Mouse (Mus musculus): Measurements from ENCODE around the gene Lrrk1. TPM values are rescaled to one million over a fixed set of nuclear protein-coding genes. Genes with fewer than 3 reads are reported as not detected.

Gene Lrrk1
- polyA plus RNA-seq, 1 experiment from 2014 or later: 7.1 TPM

DNA sequence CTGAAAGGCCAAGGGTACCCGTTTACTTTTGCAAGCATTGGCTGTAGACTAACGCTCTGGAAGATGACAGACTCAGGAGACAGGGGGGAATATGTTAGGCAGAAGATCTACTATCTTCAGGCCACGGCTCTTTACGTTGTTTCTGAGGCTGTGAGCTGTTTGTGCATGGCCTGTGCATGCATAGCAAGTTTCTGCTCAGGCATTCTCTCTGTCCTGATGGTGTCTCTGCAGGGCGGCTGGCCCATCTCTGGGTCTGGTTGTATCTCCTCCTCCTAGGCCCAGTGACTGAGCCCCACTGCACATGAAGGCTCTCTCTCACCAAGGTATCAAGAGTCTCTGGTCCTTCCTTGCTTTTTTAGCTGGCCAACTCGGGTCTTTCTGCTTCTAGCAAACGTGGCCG lies 127.9 kb downstream of the Lrrk1 start:
- no peak overlapping the region for H3K9ac ChIP-seq

GRCm38 (mm10) chr7:66259436-66260206 lies 128.5 kb downstream of the Lrrk1 start:
- H3K4me3 ChIP-seq: no peak overlapping the region
- no peak overlapping the region for H3K9ac ChIP-seq
- peak; percentile 39; the same call in 1 of the 2 replicates for ATAC-seq
- H3K27me3 ChIP-seq (replicated peaks): no peaks in the 10 kb centered on the region
- no peak overlapping the region for H3K4me2 ChIP-seq
- H3K27ac ChIP-seq: no peak overlapping the region; the same call in 1 of the 2 replicates
- no peaks in the 10 kb centered on the region for H3K9me3 ChIP-seq (replicated peaks)
- H3K36me3 ChIP-seq: peaks cover 21% of the 10 kb centered on the region
- 83% methylated on average over 14 of the region's 14 CpGs for WGBS (ENCODE audit: insufficient replicate concordance)
- H3K4me1 ChIP-seq: peaks cover 22% of the 10 kb centered on the region

More for the DNA sequence above, 127.9 kb downstream of the Lrrk1 start:
- Histone ChIP-seq H3K36me3 (peaks cover 28% of the 10 kb centered on the region), H3K4me3 (no peak overlapping the region), H3K4me2 (no peak overlapping the region), H3K4me1 (peaks cover 26% of the 10 kb centered on the region), H3K27ac (no peak overlapping the region; the same call in 1 of the 2 replicates), H3K27me3 (replicated peaks) (no peaks in the 10 kb centered on the region), H3K9me3 (replicated peaks) (no peaks in the 10 kb centered on the region)
- no peak for ATAC-seq
- 70% methylated on average over 8 of the region's 8 CpGs for WGBS (ENCODE audit: insufficient replicate concordance)

DNA sequence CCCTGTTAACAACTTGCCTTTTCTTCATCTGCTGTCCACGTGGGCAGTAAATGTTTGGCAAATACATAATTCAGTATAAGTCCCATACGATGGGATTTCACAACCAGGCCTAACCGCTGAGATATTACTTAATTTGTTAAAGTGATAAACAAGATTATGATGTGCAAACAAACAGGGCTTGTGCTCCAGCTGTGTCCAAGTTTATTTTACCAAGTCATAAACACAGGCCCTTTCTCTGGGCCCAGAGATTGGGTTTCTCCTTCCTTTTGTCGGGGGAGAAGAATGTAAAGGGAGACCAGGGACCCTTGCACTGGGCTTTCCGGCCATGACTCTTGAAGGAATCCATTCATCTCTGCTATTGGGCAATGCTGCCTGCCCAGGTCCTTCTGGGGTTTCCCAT lies 129.2 kb downstream of the Lrrk1 start:
- peaks cover 19% of the 10 kb centered on the region for H3K36me3 ChIP-seq
- WGBS (ENCODE audit: insufficient replicate concordance): 76% methylated on average over 5 of the region's 5 CpGs
- peaks cover 26% of the 10 kb centered on the region for H3K4me1 ChIP-seq
- no peaks in the 10 kb centered on the region for H3K27me3 ChIP-seq (replicated peaks)
- H3K27ac ChIP-seq: no peak overlapping the region; the same call in 1 of the 2 replicates
- H3K4me2 ChIP-seq: no peak overlapping the region
- ATAC-seq: no peak
- no peak overlapping the region for H3K4me3 ChIP-seq
- H3K9me3 ChIP-seq (replicated peaks): no peaks in the 10 kb centered on the region
- H3K9ac ChIP-seq: no peak overlapping the region

DNA sequence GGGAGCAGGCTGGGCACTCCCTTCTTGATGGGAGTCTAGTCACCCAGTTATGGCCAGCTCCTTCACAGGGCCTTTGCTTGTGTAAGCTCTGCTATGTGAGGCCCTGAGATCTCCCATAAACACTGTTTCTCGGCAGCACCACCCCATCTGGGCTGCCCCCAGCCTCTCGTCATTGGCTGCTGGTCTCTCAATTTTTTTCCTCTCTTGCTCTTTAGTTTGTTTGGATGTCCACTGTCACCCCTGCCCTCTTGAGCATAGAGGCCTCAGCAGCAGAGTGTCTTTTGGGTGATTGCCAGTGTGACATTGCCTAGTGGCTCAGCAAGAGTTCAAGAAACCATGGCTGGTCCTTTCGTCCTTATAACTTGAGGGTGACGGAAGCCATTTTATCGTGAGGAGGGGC lies 130.9 kb downstream of the Lrrk1 start:
- Histone ChIP-seq H3K4me3 (no peak overlapping the region), H3K36me3 (peaks cover 12% of the 10 kb centered on the region), H3K4me1 (peaks cover 44% of the 10 kb centered on the region), H3K9me3 (replicated peaks) (no peaks in the 10 kb centered on the region), H3K4me2 (no peak overlapping the region), H3K9ac (no peak overlapping the region), H3K27me3 (replicated peaks) (no peaks in the 10 kb centered on the region), H3K27ac (no peak overlapping the region)
- ATAC-seq: no peak
- 78% methylated on average over 5 of the region's 5 CpGs for WGBS (ENCODE audit: insufficient replicate concordance)

GRCm38 (mm10) chr7:66256441-66256840 lies 131.7 kb downstream of the Lrrk1 start:
- Histone ChIP-seq H3K27ac (no peak overlapping the region), H3K9me3 (replicated peaks) (no peaks in the 10 kb centered on the region), H3K4me2 (no peak overlapping the region), H3K4me1 (peaks cover 50% of the 10 kb centered on the region), H3K9ac (no peak overlapping the region; the same call in 1 of the 2 replicates), H3K4me3 (no peak overlapping the region), H3K27me3 (replicated peaks) (no peaks in the 10 kb centered on the region), H3K36me3 (0 out of 2 replicates have a peak, but pooled peaks cover 4% of the 10 kb centered on the region)
- 79% methylated on average over 5 of the region's 5 CpGs for WGBS (ENCODE audit: insufficient replicate concordance)
- no peak for ATAC-seq

DNA sequence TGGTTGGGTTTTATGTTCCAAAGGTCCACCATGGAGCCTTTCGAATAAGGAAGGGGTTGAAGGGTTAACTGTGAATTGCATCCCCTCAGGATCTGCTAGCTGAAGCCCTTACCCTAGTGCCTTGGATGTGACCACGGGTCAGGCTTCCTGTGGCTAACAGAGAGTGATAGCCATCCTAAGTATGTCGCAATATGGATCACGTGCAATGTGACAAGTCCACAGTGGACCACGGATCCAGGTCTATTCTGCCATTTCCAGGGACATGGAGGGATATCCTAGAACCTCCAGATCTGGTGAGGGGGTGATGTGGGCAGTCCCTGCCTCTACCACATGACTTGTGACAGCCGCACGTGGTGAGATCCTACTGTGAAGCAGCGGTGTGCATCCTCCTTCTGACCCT lies 133.2 kb downstream of the Lrrk1 start:
- 54% methylated on average over 8 of the region's 8 CpGs for WGBS (ENCODE audit: insufficient replicate concordance)
- peaks cover 46% of the 10 kb centered on the region for H3K4me1 ChIP-seq
- no peaks in the 10 kb centered on the region for H3K27me3 ChIP-seq (replicated peaks)
- no peak for ATAC-seq
- no peak overlapping the region for H3K9ac ChIP-seq
- H3K36me3 ChIP-seq: no peaks in the 10 kb centered on the region
- no peak overlapping the region for H3K4me2 ChIP-seq
- H3K9me3 ChIP-seq (replicated peaks): no peaks in the 10 kb centered on the region
- no peak overlapping the region for H3K4me3 ChIP-seq
- no peak overlapping the region for H3K27ac ChIP-seq

DNA sequence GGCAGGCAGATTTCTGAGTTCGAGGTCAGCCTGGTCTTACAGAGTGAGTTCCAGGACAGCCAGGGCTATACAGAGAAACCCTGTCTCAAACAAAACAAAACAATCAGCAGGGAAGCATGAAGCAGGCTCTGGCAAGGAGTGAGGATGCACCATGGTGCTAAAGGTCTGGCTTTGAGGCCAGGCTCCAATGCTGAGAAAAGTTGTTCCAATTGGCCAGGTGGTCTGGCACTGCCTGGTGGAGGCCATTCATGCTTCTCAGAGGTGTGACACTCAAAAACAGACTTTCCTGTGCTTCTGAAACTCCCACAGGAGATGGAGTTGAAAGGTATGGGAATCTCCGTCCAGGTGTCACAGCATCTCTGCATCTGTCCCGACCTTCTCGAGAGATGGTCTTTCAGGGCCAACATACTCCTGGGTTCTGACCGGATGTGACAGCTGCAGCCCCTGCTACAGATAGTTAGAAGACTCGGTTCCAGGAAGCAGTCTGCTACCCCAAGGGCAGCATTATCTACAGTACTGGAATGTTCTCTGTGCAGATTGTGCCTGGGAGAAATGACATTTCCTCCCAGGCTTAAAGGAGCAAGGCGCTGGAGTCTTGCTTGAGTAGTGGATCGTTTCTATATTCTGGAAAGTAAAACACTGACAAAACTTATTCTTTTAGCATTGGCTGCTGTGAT lies 134.0 kb downstream of the Lrrk1 start:
- no peak overlapping the region for H3K4me3 ChIP-seq
- H3K9ac ChIP-seq: no peak overlapping the region
- 53% methylated on average over 8 of the region's 8 CpGs for WGBS (ENCODE audit: insufficient replicate concordance)
- no peak overlapping the region for H3K4me2 ChIP-seq
- no peak for ATAC-seq
- peaks cover 51% of the 10 kb centered on the region for H3K4me1 ChIP-seq
- peak overlapping the region; percentile 37; the same call in 1 of the 2 replicates for H3K27ac ChIP-seq
- no peaks in the 10 kb centered on the region for H3K9me3 ChIP-seq (replicated peaks)
- no peaks in the 10 kb centered on the region for H3K36me3 ChIP-seq
- H3K27me3 ChIP-seq (replicated peaks): no peaks in the 10 kb centered on the region

GRCm38 (mm10) chr7:66250030-66250429 lies 138.1 kb downstream of the Lrrk1 start:
- Histone ChIP-seq H3K27ac (peak overlapping the region; percentile 38), H3K36me3 (no peaks in the 10 kb centered on the region), H3K9me3 (replicated peaks) (no peaks in the 10 kb centered on the region), H3K27me3 (replicated peaks) (no peaks in the 10 kb centered on the region), H3K4me1 (peaks cover 66% of the 10 kb centered on the region), H3K4me2 (no peak overlapping the region), H3K9ac (0 out of 2 replicates have a peak overlapping the region, but pooled peaks have one; percentile 47), H3K4me3 (no peak overlapping the region)
- ATAC-seq: peak; percentile 80
- WGBS (ENCODE audit: insufficient replicate concordance): 20% methylated on average over 6 of the region's 6 CpGs

- WGBS (ENCODE audit: insufficient replicate concordance): 78% methylated on average over 3 of the region's 3 CpGs
Observed at GRCm38 (mm10) chr7:66249426-66249825, 138.7 kb downstream of the Lrrk1 start.

DNA sequence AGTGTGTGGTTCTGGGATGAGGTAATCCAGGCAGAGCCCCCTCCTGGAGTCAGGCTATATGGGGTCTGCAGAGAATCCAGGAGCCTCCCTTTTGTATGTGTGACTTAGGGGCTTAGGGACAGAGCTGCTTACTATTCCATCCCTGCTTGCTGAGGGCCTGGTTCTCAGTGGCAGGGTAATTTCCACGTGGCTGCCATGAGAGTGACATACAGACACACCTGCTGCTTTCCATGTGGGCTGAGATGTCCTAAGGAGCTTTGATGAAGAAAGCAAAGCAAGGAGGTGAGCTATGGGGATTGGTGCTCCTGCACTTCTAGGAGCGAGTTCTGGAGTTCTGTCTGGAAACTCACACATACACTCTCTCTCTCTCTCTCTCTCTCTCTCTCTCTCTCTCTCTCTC lies 139.1 kb downstream of the Lrrk1 start:
- no peak for ATAC-seq
- Histone ChIP-seq H3K4me2 (no peak overlapping the region), H3K4me3 (no peak overlapping the region), H3K36me3 (no peaks in the 10 kb centered on the region), H3K9ac (peak overlapping the region; percentile 47; the same call in 1 of the 2 replicates), H3K27ac (peak overlapping the region; percentile 38), H3K4me1 (peaks cover 61% of the 10 kb centered on the region), H3K9me3 (replicated peaks) (no peaks in the 10 kb centered on the region), H3K27me3 (replicated peaks) (no peaks in the 10 kb centered on the region)
- WGBS (ENCODE audit: insufficient replicate concordance): 58% methylated on average over 2 of the region's 2 CpGs

More at GRCm38 (mm10) chr7:66249426-66249825, 138.7 kb downstream of the Lrrk1 start:
- Histone ChIP-seq H3K4me1 (peaks cover 65% of the 10 kb centered on the region), H3K4me3 (no peak overlapping the region), H3K27me3 (replicated peaks) (no peaks in the 10 kb centered on the region), H3K9ac (peak overlapping the region; percentile 47; the same call in 1 of the 2 replicates), H3K36me3 (no peaks in the 10 kb centered on the region), H3K27ac (peak overlapping the region; percentile 38), H3K9me3 (replicated peaks) (no peaks in the 10 kb centered on the region), H3K4me2 (no peak overlapping the region)
- ATAC-seq: no peak

GRCm38 (mm10) chr7:66248270-66248669 lies 139.9 kb downstream of the Lrrk1 start:
- Histone ChIP-seq H3K36me3 (no peaks in the 10 kb centered on the region), H3K9ac (peak overlapping the region; percentile 35), H3K27me3 (replicated peaks) (no peaks in the 10 kb centered on the region), H3K27ac (peak overlapping the region; percentile 38), H3K4me2 (no peak overlapping the region), H3K9me3 (replicated peaks) (no peaks in the 10 kb centered on the region), H3K4me3 (no peak overlapping the region), H3K4me1 (peaks cover 53% of the 10 kb centered on the region)
- ATAC-seq: peak; percentile 69

Measured in liver, embryonic 12.5 days (tissue).